Mouse (Mus musculus) neural tube, embryonic 12.5 days (tissue): ENCODE results near the gene Hdgfl3. TPM values are rescaled to one million over a fixed set of nuclear protein-coding genes. Genes with fewer than 3 reads are reported as not detected.

Experiments
- ATAC-seq: fragments of 200-750 bp; cut with Nextera tagmentation; 2 replicates; pipeline ENCODE4 v1.8.0; 2017; ENCODE audit warnings: low read depth, mild to moderate bottlenecking, moderate TSS enrichment, moderate library complexity; ENCODE audit not compliant: low FRiP score
- H3K27ac ChIP-seq: fragments of 300-500 bp; sonication (generic); 2 replicates; pipeline ENCODE4 v1.5.1; 2016
- H3K27me3 ChIP-seq: fragments of 300-500 bp; sonication (generic); replicated peaks from 2 replicates; pipeline ENCODE4 v1.6.1; 2016; ENCODE audit warnings: mild to moderate bottlenecking
- H3K36me3 ChIP-seq: fragments of 300-500 bp; sonication (generic); 2 replicates; pipeline ENCODE4 v1.6.1; 2016; ENCODE audit warnings: mild to moderate bottlenecking
- H3K4me1 ChIP-seq: fragments of 300-500 bp; sonication (generic); 2 replicates; pipeline ENCODE4 v1.6.1; 2016
- H3K4me2 ChIP-seq: fragments of 300-500 bp; sonication (generic); replicated peaks from 2 replicates; pipeline ENCODE4 v1.6.1; 2016; ENCODE audit warnings: mild to moderate bottlenecking
- H3K4me3 ChIP-seq: fragments of 300-500 bp; sonication (generic); 2 replicates; pipeline ENCODE4 v1.5.1; 2016
- H3K9ac ChIP-seq: fragments of 300-500 bp; sonication (generic); 2 replicates; pipeline ENCODE4 v1.6.1; 2016; ENCODE audit warnings: mild to moderate bottlenecking
- H3K9me3 ChIP-seq: fragments of 300-500 bp; sonication (generic); 2 replicates; pipeline ENCODE4 v1.6.1; 2016; ENCODE audit warnings: mild to moderate bottlenecking
- WGBS: fragments of 180-500 bp; shearing (Covaris S2); methylation state at CpG from one replicate; pipeline ENCODE4 v1.1.7; 2016; 5-methylcytosine and 5-hydroxymethylcytosine counted together
- polyA plus RNA-seq: library from polyadenylated mRNA; unstranded; fragments of >200 nt; fragmentation: Nextera tagmentation; extraction: Ambion mirVana; gene quantifications from 2 replicates; pipeline ENCODE4 v1.2.1, GENCODE M21; 2016

The Hdgfl3 gene
- polyA plus RNA-seq, 1 experiment from 2014 or later = 57.1 TPM

GRCm38 (mm10) chr7:81861921-81862320 lies 72.4 kb downstream of the Hdgfl3 start:
- 88% methylated on average over 4 of the region's 4 CpGs for WGBS
- no peaks in the 10 kb centered on the region for H3K9me3 ChIP-seq
- ATAC-seq = no peak
- no peaks in the 10 kb centered on the region for H3K36me3 ChIP-seq
- no peak overlapping the region for H3K4me3 ChIP-seq
- no peak overlapping the region for H3K27ac ChIP-seq
- H3K27me3 ChIP-seq = peaks cover 10% of the 10 kb centered on the region; the same call in 1 of the 2 replicates
- H3K4me2 ChIP-seq = no peak overlapping the region
- peaks cover 19% of the 10 kb centered on the region; the same call in 1 of the 2 replicates for H3K4me1 ChIP-seq
- no peak overlapping the region for H3K9ac ChIP-seq

GRCm38 (mm10) chr7:81861461-81861860 lies 72.8 kb downstream of the Hdgfl3 start:
- peaks cover 19% of the 10 kb centered on the region; the same call in 1 of the 2 replicates for H3K4me1 ChIP-seq
- no peak overlapping the region for H3K9ac ChIP-seq
- peaks cover 10% of the 10 kb centered on the region; the same call in 1 of the 2 replicates for H3K27me3 ChIP-seq
- H3K9me3 ChIP-seq = no peaks in the 10 kb centered on the region
- no peaks in the 10 kb centered on the region for H3K36me3 ChIP-seq
- no peak overlapping the region for H3K4me3 ChIP-seq
- no peak for ATAC-seq
- no peak overlapping the region for H3K27ac ChIP-seq
- WGBS = 82% methylated on average over 2 of the region's 2 CpGs
- 0 out of 2 replicates have a peak overlapping the region, but pooled peaks have one; percentile 99 for H3K4me2 ChIP-seq

- Histone ChIP-seq H3K4me1 (peaks cover 19% of the 10 kb centered on the region; the same call in 1 of the 2 replicates), H3K4me3 (no peak overlapping the region), H3K4me2 (peak overlapping the region; percentile 99; the same call in 1 of the 2 replicates), H3K27me3 (peaks cover 10% of the 10 kb centered on the region; the same call in 1 of the 2 replicates), H3K9ac (no peak overlapping the region), H3K9me3 (no peaks in the 10 kb centered on the region), H3K27ac (no peak overlapping the region), H3K36me3 (no peaks in the 10 kb centered on the region)
- 82% methylated on average over 5 of the region's 5 CpGs for WGBS
- ATAC-seq = no peak
These were observed 73.3 kb downstream of the Hdgfl3 start for GRCm38 (mm10) chr7:81860996-81861395.

GRCm38 (mm10) chr7:81860071-81860470 lies 74.2 kb downstream of the Hdgfl3 start:
- H3K9ac ChIP-seq = 0 out of 2 replicates have a peak overlapping the region, but pooled peaks have one; percentile 67
- 0 out of 2 replicates have a peak overlapping the region, but pooled peaks have one; percentile 9 for H3K4me3 ChIP-seq
- 50% methylated on average over 11 of the region's 11 CpGs for WGBS
- H3K27ac ChIP-seq = no peak overlapping the region
- H3K36me3 ChIP-seq = no peaks in the 10 kb centered on the region
- H3K4me1 ChIP-seq = peaks cover 19% of the 10 kb centered on the region; the same call in 1 of the 2 replicates
- ATAC-seq = no peak
- peak overlapping the region; percentile 99 for H3K4me2 ChIP-seq
- H3K9me3 ChIP-seq = no peaks in the 10 kb centered on the region
- H3K27me3 ChIP-seq = peaks cover 10% of the 10 kb centered on the region; the same call in 1 of the 2 replicates

- Histone ChIP-seq H3K4me1 (peaks cover 25% of the 10 kb centered on the region; the same call in 1 of the 2 replicates), H3K4me2 (peak within 1 kb of the TSS; percentile 99), H3K36me3 (no peaks in the 10 kb centered on the region), H3K27me3 (peaks cover 10% of the 10 kb centered on the region; the same call in 1 of the 2 replicates), H3K9ac (peak within 1 kb of the TSS; percentile 67), H3K27ac (no peak within 1 kb of the TSS), H3K9me3 (no peaks in the 10 kb centered on the region), H3K4me3 (peak within 1 kb of the TSS; percentile 52)
- under 1% methylated on average over 64 of the region's 64 CpGs for WGBS
- peak; percentile 80 for ATAC-seq
These were observed 75.1 kb downstream of the Hdgfl3 start, which contains the start of gene Tm6sf1 for GRCm38 (mm10) chr7:81858968-81859721. TSS of gene Tm6sf1 (plus strand) at chr7:81859001.

- 2% methylated on average over 9 of the region's 9 CpGs for WGBS
- no peak for ATAC-seq
These were observed 76.0 kb downstream of the Hdgfl3 start for GRCm38 (mm10) chr7:81858236-81858635.

GRCm38 (mm10) chr7:81856221-81856620 lies 78.1 kb downstream of the Hdgfl3 start:
- H3K27me3 ChIP-seq = peaks cover 10% of the 10 kb centered on the region; the same call in 1 of the 2 replicates
- H3K9me3 ChIP-seq = no peaks in the 10 kb centered on the region
- H3K9ac ChIP-seq = no peak overlapping the region
- H3K36me3 ChIP-seq = no peaks in the 10 kb centered on the region
- 71% methylated on average over 4 of the region's 4 CpGs for WGBS
- no peak overlapping the region for H3K27ac ChIP-seq
- H3K4me2 ChIP-seq = no peak overlapping the region
- no peak overlapping the region for H3K4me3 ChIP-seq
- peaks cover 25% of the 10 kb centered on the region; the same call in 1 of the 2 replicates for H3K4me1 ChIP-seq
- ATAC-seq = no peak

More at GRCm38 (mm10) chr7:81858236-81858635, 76.0 kb downstream of the Hdgfl3 start:
- peaks cover 25% of the 10 kb centered on the region; the same call in 1 of the 2 replicates for H3K4me1 ChIP-seq
- H3K4me2 ChIP-seq = peak overlapping the region; percentile 99
- H3K36me3 ChIP-seq = no peaks in the 10 kb centered on the region
- peaks cover 10% of the 10 kb centered on the region; the same call in 1 of the 2 replicates for H3K27me3 ChIP-seq
- H3K9me3 ChIP-seq = no peaks in the 10 kb centered on the region
- H3K27ac ChIP-seq = no peak overlapping the region
- H3K9ac ChIP-seq = no peak overlapping the region
- no peak overlapping the region for H3K4me3 ChIP-seq

GRCm38 (mm10) chr7:81855694-81856093 lies 78.6 kb downstream of the Hdgfl3 start, which contains the start of gene Gm10160:
TSS of gene Gm10160 (minus strand) at chr7:81855794.
- H3K27ac ChIP-seq = no peak within 1 kb of the TSS
- H3K4me1 ChIP-seq = peaks cover 25% of the 10 kb centered on the region; the same call in 1 of the 2 replicates
- no peaks in the 10 kb centered on the region for H3K36me3 ChIP-seq
- WGBS = 65% methylated on average over 1 of the region's 1 CpGs
- peaks cover 10% of the 10 kb centered on the region; the same call in 1 of the 2 replicates for H3K27me3 ChIP-seq
- no peaks in the 10 kb centered on the region for H3K9me3 ChIP-seq
- no peak for ATAC-seq
- H3K4me2 ChIP-seq = no peak within 1 kb of the TSS
- no peak within 1 kb of the TSS for H3K9ac ChIP-seq
- no peak within 1 kb of the TSS for H3K4me3 ChIP-seq

GRCm38 (mm10) chr7:81854568-81855307 lies 79.5 kb downstream of the Hdgfl3 start:
- Histone ChIP-seq H3K4me2 (no peak overlapping the region), H3K4me1 (peaks cover 22% of the 10 kb centered on the region; the same call in 1 of the 2 replicates), H3K9me3 (no peaks in the 10 kb centered on the region), H3K36me3 (no peaks in the 10 kb centered on the region), H3K27ac (no peak overlapping the region), H3K27me3 (peaks cover 8% of the 10 kb centered on the region; the same call in 1 of the 2 replicates), H3K9ac (no peak overlapping the region), H3K4me3 (no peak overlapping the region)
- 73% methylated on average over 8 of the region's 8 CpGs for WGBS
- ATAC-seq = no peak

GRCm38 (mm10) chr7:81851706-81852105 lies 82.6 kb downstream of the Hdgfl3 start:
- WGBS = 92% methylated on average over 3 of the region's 3 CpGs

GRCm38 (mm10) chr7:81850171-81850570 lies 84.1 kb downstream of the Hdgfl3 start:
- Histone ChIP-seq H3K9ac (no peak overlapping the region), H3K4me3 (no peak overlapping the region), H3K4me1 (peaks cover 5% of the 10 kb centered on the region; the same call in 1 of the 2 replicates), H3K9me3 (no peaks in the 10 kb centered on the region), H3K4me2 (no peak overlapping the region), H3K27ac (no peak overlapping the region), H3K36me3 (no peaks in the 10 kb centered on the region), H3K27me3 (no peaks in the 10 kb centered on the region)
- 91% methylated on average over 6 of the region's 6 CpGs for WGBS
- no peak for ATAC-seq

More at GRCm38 (mm10) chr7:81851706-81852105, 82.6 kb downstream of the Hdgfl3 start:
- H3K9ac ChIP-seq = no peak overlapping the region
- H3K27me3 ChIP-seq = no peaks in the 10 kb centered on the region
- no peak overlapping the region for H3K27ac ChIP-seq
- no peaks in the 10 kb centered on the region for H3K9me3 ChIP-seq
- no peak overlapping the region for H3K4me2 ChIP-seq
- peaks cover 5% of the 10 kb centered on the region; the same call in 1 of the 2 replicates for H3K4me1 ChIP-seq
- no peak overlapping the region for H3K4me3 ChIP-seq
- no peak for ATAC-seq
- H3K36me3 ChIP-seq = no peaks in the 10 kb centered on the region
